Mouse (Mus musculus) adrenal gland, adult 8-10 months (tissue): ENCODE data around the gene Slc22a15. TPM values are rescaled to one million over a fixed set of nuclear protein-coding genes. Genes with fewer than 3 reads are reported as not detected.

Experiments used
- DNase-seq: peaks from one replicate; pipeline ENCODE4 v3.0.0; 2022
- total RNA-seq, 4 experiments: library from RNA; stranded (reverse); gene quantifications; 2 replicates each; pipeline ENCODE4 v1.2.4; 2022

Gene Slc22a15
- total RNA-seq, result 10 to 100 TPM in 2 of 4 experiments, 1 to 10 TPM in 2; 6.7 to 18.1 (median 12.5) TPM

GRCm38 (mm10) chr3:101923843-101924740 lies at the start of gene Slc22a15:
TSS of gene Slc22a15 (minus strand) at chr3:101924453.
- peak; percentile 43 for DNase-seq

- DNase-seq, result no peak
These were observed 42.7 kb upstream of the Slc22a15 start for GRCm38 (mm10) chr3:101966825-101967558.

- no peak for DNase-seq
These were observed 40.1 kb upstream of the Slc22a15 start for GRCm38 (mm10) chr3:101964352-101964751.

- DNase-seq, result no peak
These were observed 39.2 kb upstream of the Slc22a15 start for GRCm38 (mm10) chr3:101963501-101963900.

- DNase-seq, result no peak
These were observed 37.0 kb upstream of the Slc22a15 start for GRCm38 (mm10) chr3:101961146-101961835.

- no peak for DNase-seq
These were observed 33.8 kb upstream of the Slc22a15 start for GRCm38 (mm10) chr3:101958047-101958446.

GRCm38 (mm10) chr3:101953506-101953905 lies 29.3 kb upstream of the Slc22a15 start:
- DNase-seq, result no peak

- no peak for DNase-seq
These were observed 28.3 kb upstream of the Slc22a15 start for GRCm38 (mm10) chr3:101952577-101952976.

GRCm38 (mm10) chr3:101948572-101948971 lies 24.3 kb upstream of the Slc22a15 start:
- DNase-seq, result peak; percentile 89

- no peak for DNase-seq
These were observed 23.0 kb upstream of the Slc22a15 start for GRCm38 (mm10) chr3:101947250-101947649.

- DNase-seq, result no peak
These were observed 21.0 kb upstream of the Slc22a15 start for GRCm38 (mm10) chr3:101945257-101945656.

- DNase-seq, result no peak
These were observed 16.2 kb upstream of the Slc22a15 start for GRCm38 (mm10) chr3:101940418-101940817.

GRCm38 (mm10) chr3:101939865-101940264 lies 15.6 kb upstream of the Slc22a15 start:
- no peak for DNase-seq

GRCm38 (mm10) chr3:101939152-101939551 lies 14.9 kb upstream of the Slc22a15 start:
- DNase-seq, result no peak

- DNase-seq, result no peak
These were observed 12.1 kb upstream of the Slc22a15 start for GRCm38 (mm10) chr3:101936369-101936768.

- no peak for DNase-seq
These were observed 9.6 kb upstream of the Slc22a15 start for GRCm38 (mm10) chr3:101933820-101934219.

- no peak for DNase-seq
These were observed 5.0 kb upstream of the Slc22a15 start for GRCm38 (mm10) chr3:101929105-101929876.

- DNase-seq, result no peak
These were observed 2.4 kb upstream of the Slc22a15 start for GRCm38 (mm10) chr3:101926636-101927035.

- no peak for DNase-seq
These were observed 1.4 kb upstream of the Slc22a15 start for GRCm38 (mm10) chr3:101925663-101926062.

GRCm38 (mm10) chr3:101922366-101922765 lies 1.9 kb downstream of the Slc22a15 start:
- no peak for DNase-seq

- no peak for DNase-seq
These were observed 5.7 kb downstream of the Slc22a15 start for GRCm38 (mm10) chr3:101918526-101918925.

- no peak for DNase-seq
These were observed 6.6 kb downstream of the Slc22a15 start for GRCm38 (mm10) chr3:101917665-101918064.
